Mouse (Mus musculus) heart, postnatal 0 days (tissue): ENCODE measurements around the gene Zfp598. TPM values are rescaled to one million over a fixed set of nuclear protein-coding genes. Genes with fewer than 3 reads are reported as not detected.

Source experiments
- ATAC-seq: fragments of 200-750 bp; cut with Nextera tagmentation; 2 replicates; pipeline ENCODE4 v1.8.0; 2017; ENCODE audit warnings: low read depth, moderate number of reproducible peaks, moderate library complexity; ENCODE audit not compliant: insufficient read depth
- DNase-seq: peaks from one replicate; pipeline ENCODE4 v3.0.0-alpha.2; 2016; ENCODE audit warnings: low spot score
- H3K27ac ChIP-seq: fragments of 300-500 bp; sonication (generic); 2 replicates; pipeline ENCODE4 v1.5.1; 2014; ENCODE audit warnings: low read depth, mild to moderate bottlenecking
- H3K27me3 ChIP-seq: fragments of 300-500 bp; sonication (generic); 2 replicates; pipeline ENCODE4 v1.6.1; 2014; ENCODE audit warnings: low read length, mixed read lengths; ENCODE audit not compliant: control insufficient read depth, insufficient read depth
- H3K36me3 ChIP-seq: fragments of 300-500 bp; sonication (generic); replicated peaks from 2 replicates; pipeline ENCODE4 v1.6.1; 2014; ENCODE audit warnings: low read length, mixed read lengths; ENCODE audit not compliant: control insufficient read depth, insufficient read depth
- H3K4me1 ChIP-seq: fragments of 300-500 bp; sonication (generic); 2 replicates; pipeline ENCODE4 v1.6.1; 2014; ENCODE audit warnings: antibody characterized with exemption; ENCODE audit not compliant: control insufficient read depth, insufficient read depth
- H3K4me2 ChIP-seq: fragments of 300-500 bp; sonication (generic); 2 replicates; pipeline ENCODE4 v1.6.1; 2014; ENCODE audit warnings: low read depth, mild to moderate bottlenecking, low read length, moderate library complexity
- H3K4me3 ChIP-seq: fragments of 300-500 bp; sonication (generic); 2 replicates; pipeline ENCODE4 v1.5.1; 2014; ENCODE audit warnings: low read depth, low read length
- H3K9ac ChIP-seq: fragments of 300-500 bp; sonication (generic); replicated peaks from 2 replicates; pipeline ENCODE4 v1.6.1; 2014; ENCODE audit warnings: low read depth, low read length, mixed read lengths
- H3K9me3 ChIP-seq: fragments of 300-500 bp; sonication (generic); replicated peaks from 2 replicates; pipeline ENCODE4 v1.6.1; 2016; ENCODE audit warnings: low read length; ENCODE audit not compliant: control insufficient read depth
- CTCF ChIP-seq: IDR thresholded peaks from 2 replicates; pipeline ENCODE4 v1.5.1; 2016; ENCODE audit warnings: antibody characterized with exemption, control low read depth, low read depth
- EP300 ChIP-seq: IDR thresholded peaks from 2 replicates; pipeline ENCODE4 v1.6.1; 2016; ENCODE audit warnings: antibody characterized with exemption, low read depth
- WGBS: fragments of 180-500 bp; shearing (Covaris S2); extraction: QIAGEN DNeasy Blood & Tissue Kit; methylation state at CpG from one replicate; pipeline ENCODE4 v1.1.7; 2014; 5-methylcytosine and 5-hydroxymethylcytosine counted together
- polyA plus RNA-seq: library from polyadenylated mRNA; unstranded; fragments of >200 nt; fragmentation: Nextera tagmentation; extraction: Ambion mirVana; gene quantifications from 2 replicates; pipeline ENCODE4 v1.2.1, GENCODE M21; 2015
- total RNA-seq: library from RNA; depleted of rRNA; stranded (reverse); fragments of >200 nt; gene quantifications from 2 replicates; pipeline ENCODE4 v1.2.3, GENCODE M21; 2014; ENCODE audit warnings: low replicate concordance

Zfp598 gene
- total and polyA plus RNA-seq, 2 experiments from 2014 or later, result 7.8 to 25.4 TPM

- DNase-seq (no peak), ATAC-seq (no peak)
- 74% methylated on average over 4 of the region's 4 CpGs for WGBS
- no peaks in the 10 kb centered on the region for H3K27me3 ChIP-seq
- H3K4me3 ChIP-seq, result no peak overlapping the region
- peak overlapping the region; percentile 21; the same call in 1 of the 2 replicates for H3K27ac ChIP-seq
- H3K36me3 ChIP-seq, result peaks cover 28% of the 10 kb centered on the region
- no peaks in the 10 kb centered on the region for H3K9me3 ChIP-seq
- no peak overlapping the region for H3K4me2 ChIP-seq
- peaks cover 9% of the 10 kb centered on the region for H3K4me1 ChIP-seq
- no peak for TF ChIP-seq CTCF
- TF ChIP-seq EP300, result no peak
- H3K9ac ChIP-seq, result no peak overlapping the region
Observed at GRCm38 (mm10) chr17:24638214-24638613, 31.3 kb upstream of the Zfp598 start.

GRCm38 (mm10) chr17:24638840-24639239, 30.6 kb upstream of the Zfp598 start:
- H3K9ac ChIP-seq, result no peak overlapping the region
- H3K27ac ChIP-seq, result peak overlapping the region; percentile 71
- no peak overlapping the region for H3K4me2 ChIP-seq
- DNase-seq, result no peak
- ATAC-seq, result peak; percentile 61
- no peak for TF ChIP-seq EP300
- no peak for TF ChIP-seq CTCF
- no peak overlapping the region for H3K4me3 ChIP-seq
- H3K27me3 ChIP-seq, result no peaks in the 10 kb centered on the region
- H3K9me3 ChIP-seq, result no peaks in the 10 kb centered on the region
- peaks cover 28% of the 10 kb centered on the region for H3K36me3 ChIP-seq
- peaks cover 8% of the 10 kb centered on the region for H3K4me1 ChIP-seq
- 69% methylated on average over 9 of the region's 9 CpGs for WGBS

GRCm38 (mm10) chr17:24639571-24639988, 29.9 kb upstream of the Zfp598 start:
- Histone ChIP-seq H3K36me3 (peaks cover 28% of the 10 kb centered on the region), H3K27ac (peak overlapping the region; percentile 71), H3K4me3 (no peak overlapping the region), H3K9ac (no peak overlapping the region), H3K4me2 (no peak overlapping the region), H3K9me3 (no peaks in the 10 kb centered on the region), H3K4me1 (peaks cover 14% of the 10 kb centered on the region), H3K27me3 (no peaks in the 10 kb centered on the region)
- no peak for TF ChIP-seq CTCF
- TF ChIP-seq EP300, result no peak
- 73% methylated on average over 5 of the region's 5 CpGs for WGBS
- ATAC-seq, result no peak
- DNase-seq, result no peak

GRCm38 (mm10) chr17:24640119-24640518, 29.4 kb upstream of the Zfp598 start:
- no peak overlapping the region for H3K4me2 ChIP-seq
- ATAC-seq (no peak), DNase-seq (no peak)
- TF ChIP-seq CTCF (no peak), EP300 (no peak)
- H3K27ac ChIP-seq, result 0 out of 2 replicates have a peak overlapping the region, but pooled peaks have one; percentile 18
- WGBS, result 85% methylated on average over 7 of the region's 7 CpGs
- peaks cover 28% of the 10 kb centered on the region for H3K36me3 ChIP-seq
- peaks cover 17% of the 10 kb centered on the region for H3K4me1 ChIP-seq
- no peaks in the 10 kb centered on the region for H3K9me3 ChIP-seq
- H3K27me3 ChIP-seq, result no peaks in the 10 kb centered on the region
- H3K4me3 ChIP-seq, result no peak overlapping the region
- H3K9ac ChIP-seq, result no peak overlapping the region; the same call in 1 of the 2 replicates

- Histone ChIP-seq H3K36me3 (peaks cover 28% of the 10 kb centered on the region), H3K9ac (no peak overlapping the region), H3K4me3 (no peak overlapping the region), H3K9me3 (no peaks in the 10 kb centered on the region), H3K4me2 (no peak overlapping the region), H3K4me1 (peaks cover 13% of the 10 kb centered on the region), H3K27me3 (no peaks in the 10 kb centered on the region), H3K27ac (no peak overlapping the region)
- TF ChIP-seq CTCF, result no peak
- no peak for TF ChIP-seq EP300
- ATAC-seq, result no peak
- WGBS, result 89% methylated on average over 15 of the region's 15 CpGs
- no peak for DNase-seq
Observed at GRCm38 (mm10) chr17:24640581-24640980, 28.9 kb upstream of the Zfp598 start.

GRCm38 (mm10) chr17:24641944-24642343, 27.5 kb upstream of the Zfp598 start:
- peaks cover 28% of the 10 kb centered on the region for H3K36me3 ChIP-seq
- H3K4me1 ChIP-seq, result peaks cover 9% of the 10 kb centered on the region; the same call in 1 of the 2 replicates
- 88% methylated on average over 14 of the region's 14 CpGs for WGBS

More at GRCm38 (mm10) chr17:24641944-24642343, 27.5 kb upstream of the Zfp598 start:
- Histone ChIP-seq H3K27me3 (no peaks in the 10 kb centered on the region), H3K9me3 (no peaks in the 10 kb centered on the region), H3K9ac (no peak overlapping the region), H3K4me2 (no peak overlapping the region), H3K4me3 (no peak overlapping the region), H3K27ac (no peak overlapping the region)
- no peak for ATAC-seq
- TF ChIP-seq EP300 (no peak), CTCF (no peak)
- DNase-seq, result no peak
